Mouse (Mus musculus) adipocyte (in vitro differentiated cells): ENCODE data around the gene Slc4a4.

Experiments used
- DNase-seq: peaks from one replicate; pipeline ENCODE4 v3.0.0-alpha.2; 2016; ENCODE audit warnings: low spot score

Slc4a4 gene

DNA sequence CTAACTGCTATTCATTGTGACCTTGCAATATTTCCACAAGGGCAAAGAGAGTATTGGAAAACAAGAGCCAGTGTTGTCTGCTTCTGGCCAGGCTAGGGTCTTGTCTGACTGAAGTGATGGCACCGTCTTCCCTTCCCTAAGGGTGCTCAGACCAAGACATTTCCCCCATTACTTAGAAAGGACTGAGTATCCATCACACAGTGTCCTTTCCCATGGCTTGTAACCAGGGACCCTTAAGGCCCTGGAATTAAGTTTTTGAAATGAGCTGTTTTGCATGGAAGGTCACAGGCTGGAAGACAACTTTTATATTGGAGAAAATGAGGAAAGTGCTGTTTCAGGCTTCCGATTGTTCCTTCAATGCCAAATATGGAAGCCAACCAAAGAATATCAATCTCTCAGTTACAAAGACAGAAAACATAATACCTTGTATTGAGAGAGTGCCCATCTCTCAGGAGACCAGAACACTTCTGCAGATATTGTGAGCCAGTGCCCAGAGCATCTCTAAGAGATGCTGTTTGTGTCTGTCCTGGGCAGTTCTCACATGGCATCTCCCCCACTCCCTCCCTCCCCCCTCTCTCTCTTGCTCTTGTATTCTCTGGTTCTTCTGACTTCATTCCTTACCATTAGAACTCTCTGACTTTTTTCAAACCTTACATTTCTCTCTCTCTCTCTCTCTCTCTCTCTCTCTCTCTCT, 284.6 kb downstream of the Slc4a4 start:
- no peak for DNase-seq

GRCm38 (mm10) chr5:89190063-89190462, 303.4 kb downstream of the Slc4a4 start:
- DNase-seq, result no peak

- no peak for DNase-seq
Measured at GRCm38 (mm10) chr5:89194654-89195053, 308.0 kb downstream of the Slc4a4 start.

DNA sequence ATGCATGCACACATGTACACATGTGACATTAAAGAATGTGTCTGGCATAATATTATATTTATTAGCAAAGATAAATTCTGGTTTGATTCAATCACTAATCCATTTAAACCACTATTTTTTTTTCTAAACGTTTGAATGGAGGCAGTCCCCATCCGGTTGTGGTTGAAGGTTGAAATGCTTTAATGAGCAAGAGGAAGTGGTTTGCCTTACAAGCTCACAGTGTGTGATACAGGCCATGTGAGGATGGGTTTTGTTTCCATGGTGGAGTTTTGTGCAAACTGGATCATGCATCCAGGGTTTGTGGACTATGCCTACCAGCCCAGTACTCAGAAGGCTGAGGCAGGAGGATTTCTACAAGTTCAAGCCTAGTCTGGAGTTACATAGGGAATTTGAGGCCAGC, 311.9 kb downstream of the Slc4a4 start:
- no peak for DNase-seq

GRCm38 (mm10) chr5:89209973-89210703, 323.5 kb downstream of the Slc4a4 start:
- no peak for DNase-seq

DNA sequence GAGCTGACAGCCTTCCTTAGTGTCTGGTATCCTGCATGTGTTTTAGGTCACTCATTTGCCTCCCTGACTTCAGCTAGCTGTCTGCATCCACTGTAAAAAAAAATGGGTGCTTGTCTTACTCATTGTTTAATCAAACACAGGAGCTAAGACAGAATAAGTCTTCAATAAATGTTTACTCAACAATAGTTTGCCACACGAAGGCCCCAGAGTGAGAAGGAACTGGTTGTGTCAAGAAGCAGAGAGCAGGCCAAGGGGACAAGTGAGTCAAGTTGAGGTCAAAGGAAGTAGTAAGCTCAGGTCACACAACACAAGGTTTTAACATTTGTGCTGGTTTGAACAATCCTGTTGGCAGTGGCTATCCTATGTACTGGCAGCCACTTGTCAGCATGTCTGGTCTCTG, 324.4 kb downstream of the Slc4a4 start:
- DNase-seq, result no peak

DNA sequence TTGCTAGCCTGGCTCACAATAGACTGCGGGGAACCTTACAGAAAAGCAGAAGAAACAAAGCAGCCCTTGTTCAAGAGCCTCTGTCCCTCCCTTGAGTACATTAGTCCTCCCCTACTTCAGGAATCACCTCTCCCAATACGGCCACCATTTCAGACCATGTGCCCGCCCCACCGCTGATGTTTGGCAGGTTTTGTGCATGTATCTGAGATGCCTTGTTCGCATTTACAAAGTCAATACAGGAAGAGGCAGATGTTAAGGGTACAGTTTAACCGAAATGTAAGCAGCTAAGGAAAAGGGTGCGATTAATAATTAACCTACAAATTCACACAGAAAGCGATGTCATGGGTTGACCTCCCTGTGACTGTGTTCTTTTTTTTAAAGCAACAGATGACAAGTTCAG, 331.6 kb downstream of the Slc4a4 start:
- DNase-seq, result no peak

DNA sequence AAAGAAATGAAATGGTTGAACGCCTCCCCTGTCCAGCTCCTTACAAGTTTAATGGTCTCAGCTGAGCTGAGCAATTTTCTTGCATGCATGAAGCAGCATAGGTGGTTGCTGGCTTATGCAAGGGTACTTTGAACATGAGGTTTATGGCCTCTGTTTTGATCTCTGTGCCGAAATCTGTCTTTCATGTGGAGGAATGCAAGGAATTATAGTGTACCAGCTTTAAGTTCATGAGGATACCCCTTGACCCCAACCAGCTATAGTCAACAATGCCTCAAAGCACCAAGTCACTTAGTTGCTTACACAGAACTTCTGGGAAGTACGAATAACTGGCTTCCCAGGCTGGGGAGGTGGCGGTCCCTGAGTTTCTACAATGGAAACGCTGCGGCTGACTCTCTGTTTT, 332.1 kb downstream of the Slc4a4 start:
- DNase-seq, result no peak

- no peak for DNase-seq
Measured at GRCm38 (mm10) chr5:89221658-89222057, 335.0 kb downstream of the Slc4a4 start.

DNA sequence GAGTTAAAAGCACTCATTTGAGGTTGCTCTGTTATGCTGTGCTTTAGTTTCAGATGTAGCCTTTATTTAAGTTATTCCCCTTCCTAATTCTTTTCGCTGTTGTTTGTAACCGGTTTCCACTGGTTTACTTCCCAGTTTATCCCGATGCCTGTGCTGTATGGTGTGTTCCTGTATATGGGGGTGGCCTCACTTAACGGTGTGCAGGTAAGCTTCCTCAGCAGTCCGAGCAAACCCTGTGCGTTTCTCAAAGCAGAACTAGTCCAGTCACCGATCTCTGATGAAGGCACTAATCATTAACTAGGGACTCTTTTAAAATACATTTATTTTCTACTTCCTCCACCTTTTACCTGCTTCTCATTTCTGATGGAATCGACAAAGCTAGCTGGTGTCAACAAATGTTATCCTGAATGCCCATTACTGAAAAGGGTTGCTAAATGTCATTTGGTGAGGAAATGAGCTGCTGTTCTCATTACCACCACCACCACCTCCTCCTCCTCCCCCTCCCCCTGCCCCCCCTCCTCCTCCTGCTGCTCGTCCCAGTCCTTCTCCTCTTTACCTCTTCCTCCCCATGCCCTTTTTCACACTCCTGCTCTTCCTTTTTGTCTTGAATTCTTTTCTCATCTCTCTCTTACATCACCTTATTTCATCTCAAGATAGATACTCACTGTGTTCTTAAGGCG, 336.6 kb downstream of the Slc4a4 start:
- DNase-seq, result no peak

DNA sequence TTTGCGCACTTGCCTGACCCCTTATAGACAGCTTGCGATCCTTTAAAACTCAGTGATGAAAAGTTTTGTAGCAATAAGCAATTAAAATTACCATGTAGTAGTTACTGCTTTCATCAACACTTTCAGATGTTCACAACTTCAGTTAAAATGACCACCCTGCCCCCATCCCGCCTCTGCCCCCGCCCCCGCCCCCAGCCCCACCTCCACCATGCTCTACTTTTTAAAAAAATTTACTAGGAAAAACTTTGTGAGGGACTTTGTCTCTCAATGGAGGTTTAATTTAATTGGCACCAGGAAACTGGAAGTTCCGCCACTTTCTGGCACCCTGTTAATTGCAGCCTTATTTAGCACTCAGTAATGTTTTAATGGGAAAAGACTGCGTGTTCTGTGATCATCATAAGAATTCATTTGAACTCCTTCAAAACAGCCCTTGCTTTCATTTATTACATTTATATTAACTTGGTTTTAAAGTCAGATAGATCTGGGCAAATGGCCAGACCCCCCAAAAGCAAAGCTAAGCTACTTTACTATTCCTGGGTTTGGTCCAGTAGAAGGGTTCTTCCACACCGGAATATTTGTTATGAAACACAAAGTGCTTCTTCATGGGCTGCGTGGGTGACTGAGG, 337.2 kb downstream of the Slc4a4 start:
- no peak for DNase-seq

- no peak for DNase-seq
Measured at GRCm38 (mm10) chr5:89227948-89228347, 341.3 kb downstream of the Slc4a4 start.

DNA sequence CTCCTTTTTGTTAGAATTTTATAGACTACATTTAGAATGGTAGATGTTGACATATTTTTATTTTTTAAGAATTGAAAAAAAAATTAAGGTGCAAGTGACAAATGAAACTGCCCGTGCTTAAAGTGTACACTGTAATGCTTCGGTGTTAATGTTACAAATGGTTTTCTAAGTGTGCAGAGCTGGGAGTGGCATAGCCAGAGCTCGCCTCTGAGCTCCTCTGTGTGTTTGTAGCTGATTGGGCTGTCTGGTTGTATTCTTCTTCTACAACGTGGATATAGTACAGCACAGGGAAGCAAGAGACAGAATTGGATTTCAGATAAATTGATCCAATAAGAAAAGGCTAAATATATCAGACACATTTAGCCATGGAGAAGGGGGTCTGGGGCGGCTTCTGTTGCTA, 343.0 kb downstream of the Slc4a4 start:
- DNase-seq, result no peak

DNA sequence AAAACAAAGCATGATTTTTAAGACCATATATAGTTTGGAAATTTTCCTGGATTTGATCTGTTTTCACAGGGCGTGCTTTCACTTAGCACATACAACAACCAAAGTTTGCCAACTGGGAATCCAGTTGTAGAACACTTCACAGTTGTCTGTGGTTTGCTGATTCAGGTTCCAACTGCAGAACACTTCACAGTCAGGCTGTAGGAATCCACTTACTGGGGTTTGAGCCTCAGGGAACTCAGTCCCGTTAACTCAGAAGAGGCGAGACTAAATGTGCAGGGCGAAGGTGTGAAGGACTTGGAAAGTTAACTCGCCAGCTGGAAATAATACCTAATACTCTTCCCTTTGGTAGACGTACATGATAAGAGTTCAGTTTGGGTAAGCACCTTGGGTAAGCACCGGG, 345.7 kb downstream of the Slc4a4 start:
- no peak for DNase-seq

DNA sequence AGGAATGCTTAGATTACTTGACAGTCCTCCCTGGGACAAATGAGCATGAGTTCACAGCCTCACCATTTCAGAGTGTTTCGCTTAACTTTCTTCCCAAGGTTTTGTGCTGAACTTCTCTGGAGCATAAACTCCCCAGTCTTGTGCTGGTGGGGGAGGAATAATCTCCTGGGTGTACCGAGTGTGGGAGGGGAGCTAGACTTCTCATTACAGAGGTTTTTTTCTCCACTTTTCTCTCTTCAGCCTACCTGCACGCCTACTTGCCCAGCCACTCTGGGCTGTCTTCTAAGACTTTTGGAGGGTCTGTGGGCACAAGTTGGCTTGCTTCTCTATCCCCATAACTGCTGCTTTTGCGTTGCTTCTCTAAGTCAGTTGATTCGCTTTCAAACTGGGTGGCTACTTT, 365.2 kb downstream of the Slc4a4 start:
- DNase-seq, result no peak

DNA sequence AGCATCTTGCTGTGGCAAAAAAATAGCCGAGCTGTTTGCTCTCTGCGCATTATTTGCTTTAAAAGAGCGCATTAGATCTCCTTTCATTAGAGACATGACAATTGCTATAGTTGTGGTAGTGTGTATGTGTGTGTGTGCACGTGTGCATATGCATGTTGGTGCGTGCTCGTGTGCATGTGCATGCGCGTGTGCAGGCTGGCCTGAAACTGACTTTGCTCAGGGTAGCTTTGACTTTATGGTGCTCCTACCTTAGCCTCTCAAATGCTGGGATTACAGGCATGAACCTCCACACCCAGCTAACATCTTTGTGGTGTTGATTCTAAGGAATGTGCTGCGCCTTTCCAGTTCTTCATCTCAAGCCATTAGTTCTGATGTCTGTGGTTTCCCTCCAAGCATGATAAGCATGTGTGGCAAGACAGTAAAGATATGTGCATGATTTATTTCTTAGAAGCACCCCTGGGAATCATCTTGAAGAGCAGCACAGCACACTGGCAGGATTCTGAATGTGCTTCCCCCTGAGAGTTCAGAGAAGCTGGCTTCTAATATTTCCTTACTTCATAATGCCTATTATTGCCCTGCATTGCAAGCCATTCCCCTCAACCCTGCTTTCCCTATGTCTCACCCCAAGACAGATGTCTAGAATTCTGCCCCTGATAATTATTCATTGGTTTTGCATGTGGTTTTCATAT, 373.3 kb downstream of the Slc4a4 start:
- DNase-seq, result no peak

DNA sequence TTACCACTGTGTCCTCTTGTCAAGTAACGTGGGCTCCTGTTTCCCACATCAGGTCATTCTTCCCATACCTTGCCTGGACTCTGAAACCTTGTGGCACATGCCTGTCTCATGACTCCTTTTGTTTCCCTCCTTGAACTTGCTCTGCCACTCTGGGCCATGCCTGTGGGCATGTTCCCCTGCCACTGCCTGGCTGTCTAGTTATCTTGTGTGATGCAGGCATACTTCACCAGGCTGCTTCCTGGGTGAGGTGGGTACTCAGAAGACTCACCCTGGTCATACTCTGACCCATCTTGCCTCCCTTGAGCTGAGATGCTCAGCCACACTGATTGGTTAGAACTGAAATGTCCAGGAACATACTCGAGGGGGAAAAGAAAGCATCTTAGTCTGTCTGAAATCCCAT, 390.4 kb downstream of the Slc4a4 start:
- DNase-seq, result no peak

GRCm38 (mm10) chr5:89277616-89278015, 391.0 kb downstream of the Slc4a4 start:
- peak; percentile 11 for DNase-seq

GRCm38 (mm10) chr5:89278309-89278708, 391.7 kb downstream of the Slc4a4 start:
- DNase-seq, result no peak

DNA sequence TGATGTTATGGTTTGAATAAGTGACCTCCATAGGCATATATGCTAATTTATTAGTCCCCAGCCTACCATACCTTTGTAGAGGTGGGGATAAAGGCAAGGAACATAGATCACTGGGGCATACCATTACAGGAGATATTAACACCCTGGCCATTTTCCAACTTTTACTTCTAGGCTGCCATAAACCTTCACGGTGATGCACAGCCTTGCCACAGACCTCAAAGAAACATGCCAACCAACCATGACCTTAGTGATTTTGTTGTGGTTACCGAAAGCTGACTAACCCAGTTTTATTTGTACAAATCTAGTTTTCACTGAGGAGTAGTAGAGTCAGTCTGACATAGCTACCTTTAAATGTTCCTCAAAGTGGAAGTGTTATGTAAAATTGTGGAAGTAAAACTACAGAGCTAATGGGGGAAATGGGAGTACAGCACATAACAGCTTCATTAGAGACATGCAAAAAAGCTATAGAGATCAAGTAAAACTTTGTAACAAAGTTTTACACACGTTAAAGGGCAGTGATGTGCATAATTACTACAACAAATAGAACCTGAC, 393.8 kb downstream of the Slc4a4 start:
- no peak for DNase-seq
